Mouse (Mus musculus): ENCODE data around the gene Pitpnm2. TPM values are rescaled to one million over a fixed set of nuclear protein-coding genes. Genes with fewer than 3 reads are reported as not detected.
A peak's percentile ranks its signal among the peaks of the same experiment; 100 is the strongest.

Gene Pitpnm2
- total RNA-seq, 2 experiments from 2014 or later, result 36.4 to 61.1 TPM

DNA sequence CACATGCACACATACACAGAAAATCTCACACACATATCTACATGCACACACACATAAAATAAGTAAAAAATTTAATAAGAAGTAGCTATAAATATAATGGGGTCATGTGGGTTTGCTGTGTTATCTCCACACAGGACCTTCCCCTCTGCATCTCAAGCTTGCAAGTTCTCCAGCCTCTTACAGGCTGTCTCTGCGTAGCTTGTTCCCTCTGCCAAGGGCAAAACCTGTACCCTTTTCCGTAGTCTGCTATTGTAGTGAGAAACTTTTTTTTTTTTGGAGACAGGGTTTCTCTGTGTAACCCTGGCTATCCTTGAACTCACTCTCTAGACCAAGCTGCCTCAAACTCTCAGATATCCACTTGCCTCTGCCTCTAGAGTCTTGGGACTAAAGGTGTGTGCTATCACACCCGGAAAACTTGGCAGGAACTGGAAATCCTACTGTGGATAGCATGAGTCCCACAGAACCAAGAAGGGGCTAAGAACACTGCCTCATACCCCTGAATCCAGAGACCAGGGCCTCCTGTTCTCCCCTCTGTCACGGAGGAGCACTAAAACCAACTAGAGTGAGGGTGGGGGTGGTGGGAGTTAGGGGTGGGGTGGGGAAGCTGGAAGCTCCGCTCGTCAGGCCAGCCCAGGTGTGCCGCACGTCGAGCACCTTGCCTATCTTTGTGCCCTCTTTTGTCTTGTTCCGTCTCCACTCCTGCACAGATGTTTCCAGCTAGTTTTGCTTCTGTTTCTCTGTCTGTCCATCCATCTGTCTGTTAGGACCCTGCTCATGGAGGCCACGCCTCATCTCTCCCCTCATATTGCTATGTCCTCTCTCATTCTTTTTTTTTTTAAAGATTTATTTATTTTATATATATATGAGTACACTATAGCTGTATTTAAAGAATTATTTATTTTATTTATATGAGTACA lies 149.2 kb downstream of the Pitpnm2 start:
- no peak for DNase-seq (ENCODE audit: low spot score in 2 of 2)

DNA sequence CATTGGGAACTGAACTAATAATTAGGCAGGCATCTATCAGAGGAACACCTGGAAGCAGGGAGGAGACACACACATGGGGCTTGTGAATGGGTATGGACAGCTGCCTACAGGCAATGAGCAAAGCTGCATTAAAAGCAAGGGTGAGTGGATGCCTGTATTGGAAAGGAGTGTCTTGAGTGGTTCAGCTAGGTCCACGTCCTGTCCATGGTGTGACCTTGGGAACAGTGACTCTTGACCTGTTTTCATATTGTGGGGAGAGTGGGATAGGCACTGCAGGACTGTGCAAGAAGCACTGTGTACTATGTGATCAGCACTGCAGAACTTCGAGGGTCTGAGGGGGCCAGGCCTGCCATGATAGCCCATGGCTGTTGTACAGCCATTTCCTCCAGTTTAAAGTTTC lies 150.6 kb downstream of the Pitpnm2 start:
- no peak for DNase-seq (ENCODE audit: low spot score in 2 of 2)

DNA sequence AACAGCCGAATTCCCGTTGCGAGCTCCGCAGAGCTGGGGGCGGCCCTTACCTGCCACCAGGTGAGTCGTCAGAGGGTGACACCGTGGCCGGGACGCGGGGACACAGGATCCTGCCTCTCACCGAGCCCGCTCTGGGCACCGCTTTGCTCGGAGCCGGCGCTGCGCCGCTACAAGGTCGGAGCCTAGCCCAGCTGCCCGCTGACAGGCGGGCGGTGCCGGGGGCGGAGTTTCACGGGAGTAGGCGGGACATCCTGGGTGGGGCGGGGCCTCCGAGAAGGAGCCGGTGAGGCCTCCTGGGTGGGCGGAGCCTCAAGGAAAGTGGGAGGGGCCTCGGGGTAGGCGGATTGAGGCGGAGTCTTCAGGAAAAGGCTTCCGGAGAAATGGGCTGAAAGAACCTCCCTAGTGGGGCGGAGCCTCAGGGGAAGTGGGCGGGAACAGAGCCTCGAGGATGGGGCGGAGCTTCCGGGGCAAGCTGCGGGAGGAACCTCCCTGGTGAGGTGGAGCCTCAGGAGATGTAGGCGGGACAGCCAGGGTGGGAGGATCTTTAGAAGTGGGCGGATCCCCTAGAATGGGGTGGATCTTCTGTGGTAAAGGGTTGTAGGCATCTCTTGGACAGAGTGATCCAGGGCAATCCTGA lies 153.8 kb downstream of the Pitpnm2 start, which contains the start of gene Abcb9:
TSS of gene Abcb9 (minus strand) at position 203 of the 637 bp plus-strand sequence.
- DNase-seq (ENCODE audit: low spot score in 2 of 2), result peak; percentile 97 to 98

DNA sequence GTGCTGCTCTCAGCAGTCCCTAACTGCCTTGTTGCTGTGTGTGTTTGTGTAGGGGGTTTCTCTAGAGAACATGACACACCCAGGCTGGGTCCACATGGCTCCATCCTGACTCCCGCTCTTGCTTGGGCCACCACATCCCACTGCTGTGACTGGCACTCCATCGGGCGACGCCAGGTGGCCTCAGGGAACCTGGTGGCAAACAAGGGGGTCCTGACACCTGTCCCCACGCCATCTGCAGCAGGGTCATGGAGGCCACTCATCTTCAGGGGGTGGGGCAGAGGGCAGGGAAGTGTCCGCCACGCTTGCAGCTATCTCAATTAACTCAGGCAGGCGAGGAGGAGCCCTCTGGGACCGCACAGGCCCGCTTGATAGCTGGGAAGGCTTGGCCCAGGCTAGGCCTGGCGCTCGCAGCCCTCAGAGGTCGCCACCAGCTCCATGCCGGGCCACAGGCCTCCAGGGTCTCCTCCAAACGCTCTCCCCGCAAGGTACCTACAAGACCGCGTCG lies 154.4 kb downstream of the Pitpnm2 start:
- DNase-seq (ENCODE audit: low spot score in 2 of 2), result no peak

DNA sequence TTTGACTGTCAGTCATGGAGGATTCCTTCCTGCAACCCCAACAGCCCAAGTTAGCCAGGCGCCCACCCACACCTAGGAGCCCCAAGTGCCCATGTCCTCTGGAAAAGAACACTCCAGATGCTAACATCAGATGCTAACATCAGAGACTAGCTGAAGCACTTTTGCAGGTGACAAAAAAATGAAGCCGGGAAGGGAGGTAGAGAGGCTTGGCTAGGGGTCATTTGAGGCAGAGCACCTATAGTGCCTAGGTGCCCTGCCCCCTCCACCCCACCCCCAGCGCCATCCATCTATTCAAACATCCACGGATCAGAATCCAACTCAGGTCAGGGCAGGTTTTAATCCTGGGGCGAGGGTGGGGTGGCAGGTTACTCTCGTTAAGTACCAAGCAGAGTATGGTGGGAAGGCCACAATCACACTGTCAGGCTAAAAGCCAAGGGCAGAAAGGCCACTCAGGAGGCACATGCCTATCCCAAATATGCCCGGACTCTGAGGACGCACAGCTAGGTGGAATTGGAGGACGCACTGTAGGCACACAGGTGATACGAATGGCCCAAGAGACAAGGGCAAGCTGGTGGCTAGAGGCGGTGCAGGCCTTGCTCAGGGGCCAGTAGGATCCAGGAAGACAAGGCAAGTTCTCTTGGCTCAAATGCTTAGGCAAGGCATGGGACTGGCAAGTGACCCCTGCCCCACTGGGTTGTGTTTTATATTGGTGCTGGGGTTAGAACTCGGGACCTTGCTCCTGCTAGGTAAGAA lies 155.5 kb downstream of the Pitpnm2 start:
- no peak for DNase-seq (ENCODE audit: low spot score in 2 of 2)

DNA sequence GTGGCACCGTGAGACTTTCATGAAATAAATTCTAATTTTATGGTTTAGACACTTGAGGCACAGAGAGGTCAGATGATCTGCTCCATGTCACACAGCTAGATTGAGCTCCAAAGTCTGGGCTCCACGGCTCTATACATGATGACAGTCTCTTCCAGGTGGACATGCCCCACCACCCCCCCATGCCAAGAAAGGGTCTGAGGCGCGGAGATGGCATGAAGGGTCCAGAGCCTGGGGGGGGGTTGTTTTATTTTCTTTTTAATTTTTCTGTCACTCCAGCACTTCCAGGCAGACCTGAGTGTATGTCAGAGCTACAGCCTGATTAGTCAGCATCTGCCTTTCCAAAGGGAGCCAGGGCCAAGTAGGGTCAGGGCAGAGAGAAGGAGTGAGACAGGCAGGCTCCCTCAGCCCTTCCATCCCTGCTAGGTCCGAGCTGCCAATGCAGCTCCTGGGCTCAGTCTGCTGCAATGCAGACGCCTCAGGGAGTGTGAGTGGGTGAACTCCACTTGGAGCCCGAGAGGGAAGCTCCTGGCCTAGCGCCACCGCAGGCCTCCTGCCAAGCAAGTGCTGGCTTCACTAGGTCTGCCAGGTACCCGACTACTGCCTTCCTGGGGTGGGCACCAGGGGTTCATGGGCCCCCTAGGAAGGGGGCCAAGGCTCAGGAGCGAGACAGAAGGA lies 156.3 kb downstream of the Pitpnm2 start:
- no peak for DNase-seq (ENCODE audit: low spot score in 2 of 2)

DNA sequence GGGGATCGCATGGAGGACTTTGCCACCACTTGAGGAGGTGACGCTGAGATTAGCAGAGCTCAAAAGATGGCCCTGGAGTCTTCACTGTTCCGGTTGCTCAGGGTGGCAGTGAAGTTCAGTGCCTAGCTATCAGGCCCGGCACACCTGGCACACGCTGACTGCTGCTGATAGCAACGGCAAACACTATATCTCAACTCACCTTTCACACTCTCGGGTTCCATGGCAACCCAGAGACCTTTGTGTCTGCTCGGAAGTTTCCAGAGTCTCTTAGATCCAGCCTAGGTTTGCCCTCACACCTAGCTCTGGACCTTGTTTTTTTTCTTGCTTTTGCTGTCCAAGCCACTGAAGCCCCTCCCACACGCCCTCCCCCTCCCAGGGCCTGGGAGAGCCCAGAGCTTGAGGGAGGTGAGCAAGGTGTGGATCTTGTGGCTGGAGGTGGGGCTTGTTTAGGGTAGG lies 157.6 kb downstream of the Pitpnm2 start:
- no peak for DNase-seq (ENCODE audit: low spot score in 2 of 2)

DNA sequence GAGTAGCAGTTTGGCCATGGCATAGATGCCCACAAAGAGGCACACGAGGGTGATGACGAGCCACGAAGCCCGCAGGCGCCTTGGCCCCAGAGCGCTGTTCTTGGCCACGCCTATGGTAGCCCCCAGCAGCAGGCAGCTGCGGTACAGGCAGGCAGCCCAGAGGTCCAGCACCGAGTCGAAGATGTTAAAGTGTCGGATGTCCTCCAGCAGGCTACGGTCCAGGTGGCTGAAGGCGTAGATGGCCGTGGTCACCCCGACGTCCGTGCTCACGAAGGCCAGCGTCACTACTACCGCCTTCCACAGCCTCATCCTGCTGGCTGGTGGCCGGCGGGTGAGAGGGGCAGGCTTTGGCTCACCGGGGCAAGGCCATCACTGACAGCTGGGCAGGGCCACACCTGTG lies 159.7 kb downstream of the Pitpnm2 start:
- DNase-seq (ENCODE audit: low spot score in 2 of 2), result no peak

DNA sequence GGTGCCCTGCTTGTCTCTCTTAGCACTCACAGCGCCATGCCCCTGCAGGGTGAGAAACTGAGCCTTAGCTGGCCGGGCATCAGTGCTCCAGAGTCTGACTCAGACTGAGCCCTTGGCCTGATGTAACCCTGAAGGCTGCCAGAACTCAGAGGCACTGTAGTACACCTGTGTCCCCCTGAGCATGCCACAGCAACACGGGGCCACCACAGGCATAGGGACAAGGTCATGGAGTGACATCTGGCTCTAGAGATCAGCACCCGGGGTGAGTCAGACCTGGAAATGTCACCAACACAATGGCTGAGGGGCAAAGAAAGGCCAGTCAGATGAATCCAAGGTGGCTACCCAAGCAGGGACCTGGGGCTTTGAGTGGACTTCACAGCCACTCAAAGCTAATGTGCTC lies 162.7 kb downstream of the Pitpnm2 start:
- DNase-seq (ENCODE audit: low spot score in 2 of 2), result peak in 1 of 2 experiments; percentile 39

DNA sequence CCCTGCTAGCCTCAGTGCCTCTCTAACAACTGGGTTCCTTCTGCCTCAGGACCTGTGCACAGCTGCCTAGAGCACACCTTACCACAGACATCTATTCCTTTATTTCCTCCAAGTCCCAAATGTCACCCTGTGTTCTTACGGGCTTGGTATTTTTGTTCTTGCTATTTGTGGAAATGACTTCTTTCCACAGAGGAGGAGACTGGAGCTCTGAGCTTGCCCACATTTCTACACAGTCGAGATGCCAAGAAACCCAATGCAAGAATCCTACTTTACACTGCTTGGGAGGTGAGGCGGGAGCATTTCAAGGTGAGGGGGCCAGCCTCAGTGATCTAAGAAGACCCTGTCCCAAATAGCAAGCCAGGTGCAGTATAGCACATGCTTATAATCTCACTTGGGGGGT lies 164.0 kb downstream of the Pitpnm2 start:
- no peak for DNase-seq (ENCODE audit: low spot score in 2 of 2)

DNA sequence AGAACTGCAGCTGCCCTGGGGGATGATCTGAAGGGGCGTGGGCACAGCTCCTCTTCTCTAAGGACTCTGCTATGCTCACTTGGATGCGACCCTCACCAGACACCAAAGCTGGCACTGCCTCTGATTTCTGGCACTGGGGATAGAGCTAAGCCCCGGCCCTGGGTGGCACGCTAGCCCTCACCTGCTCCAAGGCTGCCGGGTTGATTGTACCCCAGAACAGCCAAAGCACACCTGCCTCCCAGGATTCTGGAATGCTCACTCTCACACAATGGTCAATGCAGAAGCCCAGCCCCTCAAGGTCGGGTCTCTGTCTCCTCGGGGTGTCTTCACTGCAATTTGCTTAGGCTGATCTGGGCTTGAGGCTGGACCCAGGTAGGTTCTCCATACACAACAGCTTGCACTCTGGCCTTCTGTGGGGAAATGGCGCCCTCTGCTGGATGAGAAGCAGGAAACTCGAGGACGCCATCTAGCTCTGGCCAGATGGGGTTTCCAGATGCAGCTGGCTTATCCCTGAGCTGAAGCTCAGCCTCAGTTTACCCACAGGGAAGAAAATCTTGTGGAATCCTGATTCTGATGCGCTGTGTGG lies 164.9 kb downstream of the Pitpnm2 start:
- peak; percentile 89 to 91 for DNase-seq (ENCODE audit: low spot score in 2 of 2)

DNA sequence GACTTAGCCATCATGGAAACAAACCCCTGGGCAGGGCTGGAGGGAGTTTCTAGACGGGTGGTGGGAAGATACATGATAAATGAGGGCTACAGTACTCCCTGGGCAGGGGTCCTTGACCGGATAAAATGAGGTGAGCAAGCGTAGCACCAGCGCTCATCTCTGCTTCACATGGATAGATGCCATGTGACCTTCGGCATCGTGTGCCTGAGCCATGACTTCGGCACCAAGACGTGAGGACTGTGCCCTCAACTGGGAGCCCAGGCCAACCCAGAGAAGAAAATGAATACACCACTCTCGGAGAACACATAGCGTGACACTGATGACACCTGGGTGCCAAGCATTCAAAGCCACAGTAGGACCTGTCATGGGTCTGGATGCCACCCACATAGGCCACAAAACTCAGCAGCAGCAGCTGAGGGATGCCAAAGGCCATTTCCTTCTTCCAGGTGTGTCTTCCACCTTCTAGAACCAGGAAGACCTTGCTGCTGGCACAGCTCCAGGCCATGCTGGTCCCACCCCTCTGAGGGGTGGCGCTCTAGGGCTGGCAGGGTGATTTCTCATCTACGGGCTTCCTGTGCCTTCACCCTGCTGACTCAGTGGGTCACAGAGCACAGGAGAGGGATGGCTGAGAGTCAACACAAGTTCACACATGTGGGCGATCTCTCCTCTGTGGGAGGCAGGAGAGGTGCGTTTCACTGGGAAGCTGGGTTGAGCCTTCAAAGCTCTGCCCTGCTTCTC lies 165.5 kb downstream of the Pitpnm2 start:
- no peak for DNase-seq (ENCODE audit: low spot score in 2 of 2)

DNA sequence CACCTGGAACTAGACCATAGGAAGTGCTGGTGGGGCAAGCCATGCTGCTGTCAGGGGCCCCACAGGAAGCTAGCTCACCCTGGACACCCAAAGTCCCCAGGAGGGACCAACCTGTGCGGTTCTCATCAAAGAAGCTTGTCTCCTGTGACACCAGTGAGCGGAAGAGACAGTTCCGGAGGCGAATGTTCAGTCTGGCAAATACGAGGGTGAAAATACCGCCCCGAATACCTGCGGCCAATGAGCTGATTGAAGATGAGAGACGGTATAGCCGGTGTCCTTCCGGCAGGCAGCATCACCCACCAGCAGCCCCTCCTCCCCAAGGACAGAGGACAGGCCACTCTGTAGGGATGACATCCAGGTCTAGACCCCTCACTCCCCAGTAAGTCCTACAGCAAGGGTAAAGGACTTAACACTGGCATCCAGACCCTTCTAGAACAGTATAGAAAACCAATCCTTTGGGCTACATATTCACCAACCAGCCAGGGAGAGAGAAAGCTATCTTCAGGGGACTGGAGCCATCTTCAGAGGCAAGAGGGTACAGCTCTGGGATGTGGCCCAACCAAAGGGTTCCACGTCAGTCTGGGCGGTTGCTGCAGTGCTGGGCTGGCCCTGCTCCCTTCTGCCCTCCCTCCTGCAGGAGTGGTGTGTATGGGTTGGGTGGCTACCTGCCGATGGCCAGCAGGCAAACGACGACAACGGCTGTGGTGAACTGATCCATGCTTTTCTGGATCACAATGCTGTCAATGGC lies 166.4 kb downstream of the Pitpnm2 start:
- DNase-seq (ENCODE audit: low spot score in 2 of 2), result no peak

DNA sequence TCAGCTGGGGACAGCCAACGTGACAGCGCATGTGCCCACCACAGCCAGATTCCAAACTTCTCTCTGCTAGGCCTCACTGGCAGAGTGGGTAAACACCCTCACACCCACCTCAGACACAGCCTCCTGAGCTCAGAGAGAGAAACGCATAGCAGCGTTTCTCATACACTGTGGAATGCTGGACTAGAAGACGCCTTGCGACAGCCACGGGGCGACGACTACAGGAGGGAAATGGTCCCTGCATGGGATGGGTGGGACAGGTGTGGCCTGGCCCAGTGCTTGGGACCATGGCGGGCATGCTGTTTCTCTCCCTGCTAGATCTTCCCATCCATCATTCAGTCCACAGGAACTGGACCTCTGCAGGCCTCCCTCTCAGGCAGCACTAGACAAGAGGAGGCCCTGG lies 167.1 kb downstream of the Pitpnm2 start:
- DNase-seq (ENCODE audit: low spot score in 2 of 2), result no peak

DNA sequence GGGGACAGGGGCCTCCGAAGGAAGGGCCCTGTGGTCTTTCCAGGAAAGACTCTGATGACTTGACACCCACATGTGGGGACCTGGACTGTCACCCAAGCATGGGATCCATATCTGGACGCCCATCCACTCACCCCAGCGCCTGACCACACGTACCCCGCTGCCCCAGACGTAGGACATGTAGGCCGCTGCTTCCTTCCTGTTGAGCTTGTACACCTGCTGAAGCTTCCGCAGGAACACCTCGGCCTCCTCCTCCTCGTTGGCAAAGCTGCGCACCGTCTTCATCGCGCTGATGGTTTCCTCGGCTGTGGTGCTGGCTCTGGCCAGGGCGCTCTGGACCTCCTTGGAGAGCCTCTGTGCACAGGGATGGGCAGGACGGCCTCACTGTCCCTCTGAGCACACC lies 169.7 kb downstream of the Pitpnm2 start:
- DNase-seq (ENCODE audit: low spot score in 2 of 2), result no peak

DNA sequence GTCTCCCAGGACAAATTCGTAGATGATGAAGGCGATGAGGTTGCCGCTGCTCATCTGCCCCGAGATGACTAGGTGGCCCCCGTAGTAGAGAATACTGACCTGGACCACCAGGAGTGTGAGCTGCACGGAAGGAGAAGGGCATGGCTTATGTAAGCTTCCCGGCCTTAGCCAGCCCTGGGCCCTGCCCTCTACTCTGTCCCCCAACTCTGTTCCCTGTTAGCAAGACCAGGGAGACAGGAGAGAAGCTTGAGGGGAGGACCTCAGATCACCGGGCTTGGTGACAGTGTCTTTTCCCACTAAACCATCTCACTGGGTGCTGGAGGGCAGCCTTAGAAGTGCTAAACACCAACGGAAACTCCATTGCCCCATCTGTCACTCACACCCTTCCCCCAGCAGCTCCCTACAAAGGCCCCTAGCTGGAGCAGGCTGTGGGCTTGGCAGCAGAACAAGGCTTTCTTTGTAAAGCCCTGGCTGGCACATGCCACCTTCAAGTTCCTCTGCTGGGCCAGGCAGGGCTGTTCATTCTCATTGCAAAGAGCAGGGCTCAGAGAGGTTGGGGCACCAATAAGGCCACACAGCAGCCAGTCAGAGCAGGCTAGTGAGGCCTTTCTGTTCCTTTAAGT lies 170.7 kb downstream of the Pitpnm2 start:
- no peak for DNase-seq (ENCODE audit: low spot score in 2 of 2)

DNA sequence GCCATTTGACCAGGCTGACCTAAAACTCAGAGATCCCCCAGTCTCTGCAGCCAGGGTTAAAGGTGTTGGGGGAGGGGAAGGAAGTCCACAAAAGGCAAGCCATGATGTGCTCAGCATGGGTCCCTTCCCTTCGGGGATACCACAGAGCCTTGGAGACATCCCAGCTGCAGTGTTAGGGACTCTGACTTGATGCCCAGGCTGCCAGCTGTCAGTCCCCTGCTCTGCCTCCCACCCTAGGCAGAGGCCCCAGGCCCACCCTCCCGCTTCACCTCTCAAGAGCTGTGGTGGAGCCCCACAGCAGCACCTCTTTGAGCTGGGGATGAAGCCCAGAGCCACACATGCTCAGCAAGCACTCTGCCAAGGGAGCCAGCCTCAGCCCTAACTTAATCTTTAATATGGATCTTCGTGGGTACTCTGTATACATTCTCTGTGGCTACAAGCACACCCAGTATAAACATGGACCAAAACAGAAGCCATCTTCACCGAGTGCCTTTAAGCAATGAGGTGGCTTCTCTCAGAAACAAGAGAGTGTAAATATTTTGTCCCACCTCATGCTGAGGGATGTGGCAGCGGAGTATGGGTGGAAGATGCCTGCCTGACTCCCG lies 171.6 kb downstream of the Pitpnm2 start:
- DNase-seq (ENCODE audit: low spot score in 2 of 2), result no peak

DNA sequence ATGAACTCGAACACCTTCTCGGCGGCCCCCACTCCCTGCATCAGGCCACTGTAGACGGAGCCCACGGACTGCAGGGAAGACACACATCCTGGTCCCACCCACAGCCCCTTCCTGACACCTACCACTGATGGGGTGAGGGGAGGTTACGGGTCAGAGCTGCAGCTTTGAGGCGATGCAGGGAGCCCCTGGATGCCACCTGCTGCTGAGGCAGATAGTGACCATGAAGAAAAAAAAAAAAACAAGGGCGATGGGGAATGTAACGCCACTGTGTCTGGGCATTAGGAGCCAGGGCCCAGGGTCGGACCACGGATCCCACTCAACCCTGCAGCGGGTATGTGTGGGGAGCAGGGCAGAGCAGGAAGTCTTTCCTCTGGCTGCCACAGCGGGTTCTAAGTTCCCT lies 172.3 kb downstream of the Pitpnm2 start:
- no peak for DNase-seq (ENCODE audit: low spot score in 2 of 2)

Data from adrenal gland, adult 18-20 months (tissue).